Mouse (Mus musculus) ES-Bruce4 (cell line): ENCODE data around the gene Ginm1. TPM values are rescaled to one million over a fixed set of nuclear protein-coding genes. Genes with fewer than 3 reads are reported as not detected.

Experiments
- H3K27ac ChIP-seq: 2 replicates; pipeline ENCODE4 v1.5.1; 2012; ENCODE audit warnings: low read length, inconsistent platforms; ENCODE audit not compliant: insufficient read depth
- H3K27me3 ChIP-seq: 2 replicates; pipeline ENCODE4 v1.6.1; 2012; ENCODE audit warnings: mild to moderate bottlenecking, low read length, inconsistent platforms; ENCODE audit not compliant: control insufficient read depth, poor library complexity, insufficient read depth, severe bottlenecking
- H3K36me3 ChIP-seq: 2 replicates; pipeline ENCODE4 v1.6.1; 2012; ENCODE audit warnings: inconsistent platforms, mild to moderate bottlenecking, low read length, moderate library complexity; ENCODE audit not compliant: control insufficient read depth, poor library complexity, insufficient read depth, severe bottlenecking
- H3K4me1 ChIP-seq: one replicate; pipeline ENCODE4 v1.8.1; 2011; ENCODE audit warnings: low read length; ENCODE audit not compliant: control insufficient read depth, insufficient read depth
- H3K4me3 ChIP-seq: 2 replicates; pipeline ENCODE4 v1.5.1; 2011; ENCODE audit warnings: low read depth, mild to moderate bottlenecking, low read length
- H3K9ac ChIP-seq: 2 replicates; pipeline ENCODE4 v1.6.1; 2012; ENCODE audit warnings: low read depth, mild to moderate bottlenecking, inconsistent platforms; ENCODE audit not compliant: poor library complexity, severe bottlenecking
- H3K9me3 ChIP-seq: replicated peaks from 2 replicates; pipeline ENCODE4 v1.6.1; 2012; ENCODE audit warnings: mild to moderate bottlenecking, low read length, inconsistent platforms; ENCODE audit not compliant: control insufficient read depth, poor library complexity, insufficient read depth, severe bottlenecking
- CTCF ChIP-seq: IDR thresholded peaks from one replicate; pipeline ENCODE4 v1.8.1; 2011; ENCODE audit warnings: low read depth, low read length
- EP300 ChIP-seq: IDR thresholded peaks from 2 replicates; pipeline ENCODE4 v1.6.1; 2011; ENCODE audit warnings: low read depth, low read length; ENCODE audit not compliant: insufficient read depth
- POLR2A ChIP-seq: IDR thresholded peaks from one replicate; pipeline ENCODE4 v1.8.1; 2011; ENCODE audit warnings: low read length; ENCODE audit not compliant: insufficient read depth
- polyA plus RNA-seq: library from polyadenylated mRNA; stranded (reverse); fragments of >200 nt; gene quantifications from 2 replicates; pipeline ENCODE4 v1.2.4, GENCODE M21; 2011; ENCODE audit warnings: low read depth; ENCODE audit not compliant: missing spikeins, insufficient read depth, insufficient read length

The Ginm1 gene
- polyA plus RNA-seq, 1 experiment = 33.6 TPM

DNA sequence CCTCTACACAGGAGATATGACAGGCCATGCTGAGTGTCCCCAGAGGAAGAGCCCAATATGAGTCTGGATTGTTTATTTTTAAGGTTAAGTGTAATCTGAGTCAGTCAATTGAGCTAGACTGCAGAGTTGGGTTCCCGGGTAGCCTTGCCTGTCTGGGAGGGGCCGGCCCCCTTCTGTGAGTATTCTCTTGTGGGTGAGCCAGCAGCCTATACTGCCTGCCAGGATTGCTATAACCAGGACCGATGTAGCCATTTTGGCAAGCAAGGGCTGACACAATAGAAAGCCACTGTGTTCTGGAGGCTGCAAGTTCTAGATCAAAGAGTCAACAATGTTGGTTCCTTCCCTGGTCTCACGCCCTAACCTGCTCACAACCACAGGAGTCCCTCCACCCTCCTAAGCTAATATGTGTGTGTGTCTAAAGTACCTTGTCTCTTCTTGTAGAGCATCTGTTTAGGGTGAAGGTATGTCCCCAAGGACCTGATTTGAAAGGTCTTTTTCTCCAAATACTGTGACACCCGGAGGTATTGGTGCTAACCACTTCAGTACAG is 46.3 kb upstream of the Ginm1 start:
- H3K4me3 ChIP-seq = no peak overlapping the region
- H3K36me3 ChIP-seq = no peaks in the 10 kb centered on the region
- H3K9me3 ChIP-seq = no peaks in the 10 kb centered on the region
- no peaks in the 10 kb centered on the region for H3K4me1 ChIP-seq
- no peak overlapping the region for H3K9ac ChIP-seq
- no peaks in the 10 kb centered on the region; the same call in 1 of the 2 replicates for H3K27me3 ChIP-seq
- no peak overlapping the region for H3K27ac ChIP-seq
- TF ChIP-seq EP300 (no peak), POLR2A (no peak), CTCF (no peak)

DNA sequence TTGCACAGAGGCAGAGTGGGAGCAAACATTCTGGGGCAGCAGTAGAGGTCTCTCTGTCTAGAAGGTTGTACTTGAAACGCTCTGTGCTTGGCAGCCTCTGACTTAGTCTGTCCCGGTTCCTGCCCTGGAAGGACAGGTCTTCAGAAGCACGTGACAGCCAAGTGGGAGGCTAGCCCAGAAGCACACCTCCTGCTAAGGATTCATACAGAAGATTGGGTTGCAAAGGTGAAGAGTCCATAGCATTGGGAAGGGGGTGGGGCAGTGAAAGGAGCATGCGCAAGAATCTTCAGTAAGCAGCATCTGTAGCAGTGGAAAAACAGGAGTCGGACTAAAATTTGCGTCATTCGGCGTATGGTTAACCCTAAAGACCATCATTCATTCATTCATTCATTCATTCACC is 45.4 kb upstream of the Ginm1 start:
- Histone ChIP-seq H3K4me3 (no peak overlapping the region), H3K27me3 (no peaks in the 10 kb centered on the region; the same call in 1 of the 2 replicates), H3K36me3 (no peaks in the 10 kb centered on the region), H3K4me1 (no peaks in the 10 kb centered on the region), H3K9ac (no peak overlapping the region), H3K9me3 (no peaks in the 10 kb centered on the region), H3K27ac (no peak overlapping the region)
- TF ChIP-seq POLR2A (no peak), EP300 (no peak), CTCF (no peak)

DNA sequence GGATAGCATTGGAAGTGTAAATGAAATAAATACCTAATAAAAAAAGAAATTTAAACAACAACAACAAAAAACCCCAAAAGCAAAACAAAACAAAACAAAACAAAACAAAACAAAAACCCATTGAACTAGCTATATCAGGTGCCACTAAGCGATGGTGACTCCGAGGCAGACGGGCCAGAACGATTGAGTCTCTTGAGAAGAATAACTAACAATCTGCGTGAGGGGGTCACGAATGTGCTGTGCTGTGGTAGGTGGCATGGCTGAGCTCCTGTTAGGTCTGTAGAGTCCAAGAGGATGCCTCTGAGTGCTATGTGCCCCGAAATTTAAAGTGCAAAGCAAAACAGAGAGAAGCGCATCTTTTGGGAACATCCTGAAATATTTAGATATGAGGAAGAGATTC is 44.8 kb upstream of the Ginm1 start:
- H3K36me3 ChIP-seq = no peaks in the 10 kb centered on the region
- TF ChIP-seq CTCF (no peak), POLR2A (no peak), EP300 (no peak)
- H3K27me3 ChIP-seq = no peaks in the 10 kb centered on the region; the same call in 1 of the 2 replicates
- no peak overlapping the region for H3K9ac ChIP-seq
- no peak overlapping the region for H3K4me3 ChIP-seq
- no peak overlapping the region for H3K27ac ChIP-seq
- no peaks in the 10 kb centered on the region for H3K4me1 ChIP-seq
- no peaks in the 10 kb centered on the region for H3K9me3 ChIP-seq

DNA sequence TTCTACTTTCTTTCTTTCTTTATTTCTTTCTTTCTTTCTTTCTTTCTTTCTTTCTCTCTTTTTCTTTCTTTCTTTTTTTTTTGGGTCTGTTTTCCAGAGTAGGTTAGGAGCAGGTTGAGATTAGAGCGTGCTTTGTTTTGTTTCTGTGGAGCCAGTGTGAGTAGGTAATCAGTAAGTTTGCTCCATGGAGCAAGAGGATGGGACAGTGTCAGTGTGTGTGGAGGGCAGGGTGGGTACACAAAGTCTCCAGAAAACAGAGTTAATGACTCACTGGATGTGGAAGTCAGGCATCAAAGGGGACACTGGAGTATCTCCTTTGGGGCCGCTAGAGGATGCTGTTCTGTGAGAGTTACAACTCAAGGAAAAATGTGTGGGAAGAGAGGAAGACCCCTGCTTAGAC is 44.3 kb upstream of the Ginm1 start:
- Histone ChIP-seq H3K9me3 (no peaks in the 10 kb centered on the region), H3K27ac (no peak overlapping the region), H3K4me1 (no peaks in the 10 kb centered on the region), H3K4me3 (no peak overlapping the region), H3K27me3 (no peaks in the 10 kb centered on the region; the same call in 1 of the 2 replicates), H3K9ac (no peak overlapping the region), H3K36me3 (no peaks in the 10 kb centered on the region)
- TF ChIP-seq CTCF (no peak), EP300 (no peak), POLR2A (no peak)

DNA sequence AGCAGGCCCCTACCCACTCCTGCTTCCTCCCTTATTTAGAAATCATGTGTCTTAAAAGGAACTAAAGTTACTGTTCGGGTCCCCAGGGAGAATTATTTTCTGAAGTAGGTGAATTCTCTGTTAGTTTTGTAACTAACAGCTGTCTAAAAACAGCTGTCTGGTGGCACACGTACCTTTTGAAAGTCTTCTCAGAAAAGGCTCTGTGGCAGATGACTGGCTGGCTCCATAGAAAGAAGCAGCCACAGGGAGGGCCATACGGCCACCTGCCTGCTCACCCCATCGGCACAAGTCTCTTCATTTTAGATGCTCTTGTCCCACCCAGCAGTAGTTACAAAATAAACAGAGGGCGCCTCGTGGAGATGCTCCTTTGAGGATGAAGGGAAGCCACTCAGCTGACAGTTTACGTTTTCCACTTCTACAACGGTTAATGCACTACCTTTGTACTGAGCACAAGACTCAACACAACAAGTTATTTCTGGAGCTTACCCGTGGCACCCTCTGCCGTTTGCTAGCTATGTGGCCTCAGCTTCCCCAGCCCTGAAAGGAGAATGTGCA is 42.1 kb upstream of the Ginm1 start:
- no peaks in the 10 kb centered on the region for H3K36me3 ChIP-seq
- no peak overlapping the region for H3K4me3 ChIP-seq
- no peak for TF ChIP-seq POLR2A
- no peak for TF ChIP-seq EP300
- TF ChIP-seq CTCF = no peak
- H3K27me3 ChIP-seq = no peaks in the 10 kb centered on the region; the same call in 1 of the 2 replicates
- H3K27ac ChIP-seq = no peak overlapping the region
- no peak overlapping the region for H3K9ac ChIP-seq
- no peaks in the 10 kb centered on the region for H3K4me1 ChIP-seq
- no peaks in the 10 kb centered on the region for H3K9me3 ChIP-seq

DNA sequence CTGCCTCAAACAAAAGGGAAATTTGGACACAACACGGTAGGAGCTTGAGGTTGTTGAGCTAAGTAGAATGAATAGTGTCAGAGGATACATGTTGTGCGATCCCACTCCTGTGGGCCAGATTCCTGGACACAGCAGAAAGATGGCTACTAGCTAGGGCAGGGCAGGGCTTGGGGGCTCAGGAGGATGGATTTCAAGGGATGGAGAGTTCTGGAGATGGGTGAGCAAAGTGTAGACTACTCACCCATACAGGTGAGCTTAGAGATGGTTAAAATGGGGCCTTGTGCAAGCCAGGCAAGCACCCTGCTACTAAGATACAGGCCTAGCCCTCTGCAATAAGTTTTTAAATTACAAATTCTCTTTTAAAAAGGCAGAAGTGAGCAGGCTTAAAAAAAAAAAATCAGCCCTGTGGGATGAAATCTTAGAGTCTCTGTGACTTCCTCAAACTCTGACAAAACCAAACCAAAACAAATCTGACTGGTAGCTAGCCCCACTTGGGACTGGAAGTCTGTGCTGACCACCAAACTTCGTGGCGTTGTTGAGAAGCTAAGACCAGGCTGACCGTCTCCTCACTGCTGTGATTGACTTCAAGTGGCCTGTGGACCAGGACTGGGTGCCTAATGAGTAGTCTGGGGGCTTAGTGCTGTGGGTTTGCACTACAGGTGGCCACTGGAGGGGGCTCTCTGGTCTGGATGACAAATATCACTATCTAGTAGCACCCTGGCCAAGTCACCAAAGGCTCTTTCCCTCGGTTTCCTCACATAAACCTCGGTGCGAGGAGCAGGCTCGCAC is 40.9 kb upstream of the Ginm1 start:
- TF ChIP-seq CTCF (peak; percentile 8), EP300 (no peak), POLR2A (no peak)
- no peaks in the 10 kb centered on the region; the same call in 1 of the 2 replicates for H3K27me3 ChIP-seq
- H3K9ac ChIP-seq = no peak overlapping the region
- no peaks in the 10 kb centered on the region for H3K4me1 ChIP-seq
- no peak overlapping the region for H3K27ac ChIP-seq
- H3K9me3 ChIP-seq = no peaks in the 10 kb centered on the region
- H3K36me3 ChIP-seq = no peaks in the 10 kb centered on the region
- no peak overlapping the region for H3K4me3 ChIP-seq
